Mouse (Mus musculus) myocyte (in vitro differentiated cells): ENCODE measurements around the gene Smo.

ENCODE experiments used
- MAX ChIP-seq: IDR thresholded peaks from one replicate; pipeline ENCODE4 v1.6.1; 2011; ENCODE audit warnings: low read depth, mild to moderate bottlenecking, control low read depth
- MYOD1 ChIP-seq, 3 experiments: IDR thresholded peaks; one replicate each; pipeline ENCODE4 v1.6.1; 2011; ENCODE audit warnings: control low read depth in 2 of 3, low read depth in 2 of 3, mild to moderate bottlenecking in 2 of 3, moderate library complexity in 1 of 3; ENCODE audit not compliant: insufficient read length in 2 of 3, control insufficient read depth in 1 of 3
- POLR2A ChIP-seq: IDR thresholded peaks from one replicate; pipeline ENCODE4 v1.6.1; 2011; ENCODE audit warnings: low read depth, mild to moderate bottlenecking, control low read depth, moderate library complexity; ENCODE audit not compliant: insufficient read length

- TF ChIP-seq MAX (no peak), MYOD1 (IDR thresholded peaks at IDR 0.05; ENCODE audit: control insufficient read depth in 1 of 3, insufficient read length in 2 of 3, low read depth in 2 of 3) (no peak), POLR2A (peak; percentile 81)
Observed at GRCm38 (mm10) chr6:29735689-29736451, 567 bp downstream of the Smo start.
